Mouse (Mus musculus): Measurements from ENCODE around the gene Slc36a4. TPM values are rescaled to one million over a fixed set of nuclear protein-coding genes. Genes with fewer than 3 reads are reported as not detected.

Gene Slc36a4
- polyA plus RNA-seq, 1 experiment from 2014 or later = 6.0 TPM

DNA sequence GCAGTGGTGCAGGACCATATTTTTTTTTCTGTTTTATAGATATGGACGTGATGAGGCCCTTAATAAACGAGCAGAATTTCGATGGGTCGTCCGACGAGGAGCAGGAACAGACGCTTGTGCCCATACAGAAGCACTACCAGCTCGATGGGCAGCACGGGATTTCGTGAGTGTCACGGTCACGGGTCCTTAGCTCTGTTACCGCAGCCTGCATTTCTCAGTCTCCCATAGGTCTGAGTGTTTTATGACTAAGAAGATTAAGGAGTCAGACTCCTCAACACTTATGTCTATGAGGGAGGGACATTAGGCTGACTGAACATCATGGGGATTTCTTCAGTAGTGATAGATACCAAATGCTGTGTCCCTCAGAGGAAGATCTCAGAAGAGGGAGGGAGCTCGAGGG is 10.1 kb downstream of the Slc36a4 start:
- no peak for ATAC-seq
- Histone ChIP-seq H3K27ac (ENCODE audit: low read length) (no peak overlapping the region), H3K4me3 (ENCODE audit: low read length) (no peak overlapping the region), H3K36me3 (ENCODE audit: control insufficient read depth, insufficient read depth, low read length) (no peaks in the 10 kb centered on the region; the same call in 1 of the 2 replicates), H3K4me2 (ENCODE audit: low read depth, low read length) (no peak overlapping the region), H3K9ac (ENCODE audit: low read depth, low read length) (no peak overlapping the region), H3K4me1 (ENCODE audit: control insufficient read depth, insufficient read depth, low read length) (no peaks in the 10 kb centered on the region), H3K9me3 (ENCODE audit: control insufficient read depth, low read length) (no peaks in the 10 kb centered on the region), H3K27me3 (replicated peaks; ENCODE audit: control insufficient read depth, insufficient read depth, low read length) (no peaks in the 10 kb centered on the region)
- 88% methylated on average over 14 of the region's 14 CpGs for WGBS

- WGBS = 92% methylated on average over 8 of the region's 8 CpGs
Measured at GRCm38 (mm10) chr9:15720556-15720955, 11.0 kb downstream of the Slc36a4 start.

DNA sequence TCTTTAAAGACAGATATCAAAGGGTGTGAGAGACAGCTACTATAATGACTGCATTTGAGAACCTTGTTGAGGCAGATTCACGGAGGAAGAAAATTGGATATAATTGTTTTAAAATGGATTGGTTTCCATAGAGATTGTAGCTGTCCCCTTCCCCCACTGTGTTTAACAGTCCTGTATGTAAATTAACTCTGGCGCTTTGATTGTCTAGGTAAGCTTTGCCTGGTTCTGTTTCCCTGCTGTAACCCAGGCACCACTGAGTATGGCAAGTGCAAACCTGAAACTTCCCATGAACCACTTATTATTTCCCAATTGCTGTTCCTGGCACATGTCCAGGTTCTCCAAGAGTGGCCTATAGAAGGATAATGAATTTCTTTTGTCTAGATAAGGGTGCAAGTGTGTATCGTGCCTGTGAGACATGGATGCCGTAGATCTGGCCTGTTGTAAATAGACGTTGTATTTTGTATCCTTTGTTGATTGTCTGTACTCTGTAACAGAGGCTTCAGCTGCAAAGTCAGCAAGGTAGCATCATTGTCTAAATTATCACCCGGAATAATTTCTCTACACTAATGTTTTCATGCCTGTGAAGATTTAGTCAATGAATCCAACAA is 11.8 kb downstream of the Slc36a4 start:
- no peaks in the 10 kb centered on the region; the same call in 1 of the 2 replicates for H3K36me3 ChIP-seq (ENCODE audit: control insufficient read depth, insufficient read depth, low read length)
- no peaks in the 10 kb centered on the region for H3K27me3 ChIP-seq (replicated peaks; ENCODE audit: control insufficient read depth, insufficient read depth, low read length)
- no peak overlapping the region for H3K9ac ChIP-seq (ENCODE audit: low read depth, low read length)
- H3K9me3 ChIP-seq (ENCODE audit: control insufficient read depth, low read length) = no peaks in the 10 kb centered on the region
- 70% methylated on average over 6 of the region's 6 CpGs for WGBS
- no peak overlapping the region for H3K4me2 ChIP-seq (ENCODE audit: low read depth, low read length)
- H3K27ac ChIP-seq (ENCODE audit: low read length) = no peak overlapping the region
- no peak for ATAC-seq
- no peak overlapping the region for H3K4me3 ChIP-seq (ENCODE audit: low read length)
- no peaks in the 10 kb centered on the region for H3K4me1 ChIP-seq (ENCODE audit: control insufficient read depth, insufficient read depth, low read length)

More at GRCm38 (mm10) chr9:15720556-15720955, 11.0 kb downstream of the Slc36a4 start:
- Histone ChIP-seq H3K9ac (ENCODE audit: low read depth, low read length) (no peak overlapping the region), H3K9me3 (ENCODE audit: control insufficient read depth, low read length) (no peaks in the 10 kb centered on the region), H3K27ac (ENCODE audit: low read length) (no peak overlapping the region), H3K27me3 (replicated peaks; ENCODE audit: control insufficient read depth, insufficient read depth, low read length) (no peaks in the 10 kb centered on the region), H3K4me3 (ENCODE audit: low read length) (no peak overlapping the region), H3K36me3 (ENCODE audit: control insufficient read depth, insufficient read depth, low read length) (no peaks in the 10 kb centered on the region; the same call in 1 of the 2 replicates), H3K4me2 (ENCODE audit: low read depth, low read length) (no peak overlapping the region), H3K4me1 (ENCODE audit: control insufficient read depth, insufficient read depth, low read length) (no peaks in the 10 kb centered on the region)
- ATAC-seq = no peak

DNA sequence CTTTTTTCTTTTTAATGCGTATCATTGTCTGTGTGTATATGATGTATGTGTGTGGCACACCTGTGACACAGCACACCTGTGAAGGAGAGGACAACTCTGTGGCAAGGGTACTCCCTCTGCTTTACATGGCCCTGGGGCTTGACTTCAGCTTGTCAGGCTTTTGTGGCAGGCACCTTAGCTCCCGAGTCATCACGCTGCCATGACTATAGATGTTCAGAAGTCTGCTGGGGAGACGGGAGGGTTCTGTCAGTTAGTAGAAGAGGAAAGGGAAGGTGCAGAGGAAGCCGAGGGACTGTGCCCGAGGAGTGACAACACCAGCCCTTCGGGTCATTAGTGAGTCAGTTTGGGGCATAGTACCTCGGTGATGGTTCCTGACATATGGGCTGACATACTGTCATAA is 13.0 kb downstream of the Slc36a4 start:
- no peak for ATAC-seq
- no peak overlapping the region for H3K27ac ChIP-seq (ENCODE audit: low read length)
- no peaks in the 10 kb centered on the region; the same call in 1 of the 2 replicates for H3K36me3 ChIP-seq (ENCODE audit: control insufficient read depth, insufficient read depth, low read length)
- no peak overlapping the region for H3K4me3 ChIP-seq (ENCODE audit: low read length)
- no peak overlapping the region for H3K9ac ChIP-seq (ENCODE audit: low read depth, low read length)
- 88% methylated on average over 8 of the region's 8 CpGs for WGBS
- no peak overlapping the region for H3K4me2 ChIP-seq (ENCODE audit: low read depth, low read length)
- no peaks in the 10 kb centered on the region for H3K27me3 ChIP-seq (replicated peaks; ENCODE audit: control insufficient read depth, insufficient read depth, low read length)
- no peaks in the 10 kb centered on the region for H3K4me1 ChIP-seq (ENCODE audit: control insufficient read depth, insufficient read depth, low read length)
- H3K9me3 ChIP-seq (ENCODE audit: control insufficient read depth, low read length) = no peaks in the 10 kb centered on the region

GRCm38 (mm10) chr9:15727168-15727567 is 17.6 kb downstream of the Slc36a4 start:
- H3K27ac ChIP-seq (ENCODE audit: low read length) = no peak overlapping the region
- no peaks in the 10 kb centered on the region for H3K27me3 ChIP-seq (replicated peaks; ENCODE audit: control insufficient read depth, insufficient read depth, low read length)
- H3K9me3 ChIP-seq (ENCODE audit: control insufficient read depth, low read length) = no peaks in the 10 kb centered on the region
- H3K4me3 ChIP-seq (ENCODE audit: low read length) = no peak overlapping the region
- H3K4me1 ChIP-seq (ENCODE audit: control insufficient read depth, insufficient read depth, low read length) = no peaks in the 10 kb centered on the region
- H3K36me3 ChIP-seq (ENCODE audit: control insufficient read depth, insufficient read depth, low read length) = peaks cover 3% of the 10 kb centered on the region
- ATAC-seq = no peak
- H3K4me2 ChIP-seq (ENCODE audit: low read depth, low read length) = no peak overlapping the region
- no peak overlapping the region for H3K9ac ChIP-seq (ENCODE audit: low read depth, low read length)
- 95% methylated on average over 8 of the region's 8 CpGs for WGBS

DNA sequence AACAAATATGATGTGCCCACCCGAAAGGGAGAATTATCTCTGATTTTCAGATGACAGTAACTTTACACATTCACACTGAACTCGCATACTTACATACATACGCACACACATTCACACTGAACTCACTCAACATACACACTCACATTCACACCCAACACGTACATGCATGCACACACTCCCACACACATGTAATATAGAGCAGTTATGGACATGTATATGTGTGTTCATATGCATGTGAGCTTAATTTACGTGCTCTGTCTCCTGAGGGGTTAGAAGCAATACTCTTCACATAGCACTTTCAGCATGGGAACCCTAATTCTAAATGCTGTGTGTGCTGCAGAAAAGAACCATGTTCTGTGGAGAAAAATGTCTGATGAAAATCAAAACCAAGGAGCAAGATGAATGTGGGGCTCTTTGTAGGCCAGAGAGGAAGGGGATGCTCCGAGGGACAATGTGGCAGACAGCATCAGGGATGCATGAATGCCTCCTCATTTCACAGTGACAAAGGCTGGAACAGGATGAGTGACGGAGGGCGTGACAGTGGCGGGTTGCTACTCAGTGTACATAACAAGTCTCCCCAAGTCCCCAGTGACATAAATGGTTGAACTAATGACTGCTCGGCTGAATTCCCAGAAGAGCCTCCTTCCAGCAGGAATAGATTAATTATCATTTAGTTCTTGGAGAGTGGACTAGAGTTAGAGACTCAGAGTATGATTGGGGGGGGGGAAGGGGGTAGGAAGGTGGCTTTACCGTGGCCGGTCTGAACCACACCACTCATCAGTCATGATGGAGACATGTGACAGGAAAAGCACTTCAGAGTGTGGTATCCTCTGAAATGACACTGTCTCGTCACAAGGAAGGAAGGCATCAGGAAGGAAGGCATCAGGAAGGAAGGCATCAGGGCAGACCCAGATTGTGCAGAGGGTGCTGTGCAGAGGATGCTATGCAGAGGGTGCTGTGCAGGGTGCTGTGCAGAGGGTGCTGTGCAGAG is 22.5 kb downstream of the Slc36a4 start:
- 80% methylated on average over 13 of the region's 13 CpGs for WGBS
- Histone ChIP-seq H3K27me3 (replicated peaks; ENCODE audit: control insufficient read depth, insufficient read depth, low read length) (no peaks in the 10 kb centered on the region), H3K9me3 (ENCODE audit: control insufficient read depth, low read length) (no peaks in the 10 kb centered on the region), H3K4me1 (ENCODE audit: control insufficient read depth, insufficient read depth, low read length) (no peaks in the 10 kb centered on the region), H3K4me3 (ENCODE audit: low read length) (no peak overlapping the region), H3K27ac (ENCODE audit: low read length) (no peak overlapping the region), H3K9ac (ENCODE audit: low read depth, low read length) (no peak overlapping the region), H3K4me2 (ENCODE audit: low read depth, low read length) (no peak overlapping the region), H3K36me3 (ENCODE audit: control insufficient read depth, insufficient read depth, low read length) (peaks cover 3% of the 10 kb centered on the region; the same call in 1 of the 2 replicates)
- no peak for ATAC-seq

DNA sequence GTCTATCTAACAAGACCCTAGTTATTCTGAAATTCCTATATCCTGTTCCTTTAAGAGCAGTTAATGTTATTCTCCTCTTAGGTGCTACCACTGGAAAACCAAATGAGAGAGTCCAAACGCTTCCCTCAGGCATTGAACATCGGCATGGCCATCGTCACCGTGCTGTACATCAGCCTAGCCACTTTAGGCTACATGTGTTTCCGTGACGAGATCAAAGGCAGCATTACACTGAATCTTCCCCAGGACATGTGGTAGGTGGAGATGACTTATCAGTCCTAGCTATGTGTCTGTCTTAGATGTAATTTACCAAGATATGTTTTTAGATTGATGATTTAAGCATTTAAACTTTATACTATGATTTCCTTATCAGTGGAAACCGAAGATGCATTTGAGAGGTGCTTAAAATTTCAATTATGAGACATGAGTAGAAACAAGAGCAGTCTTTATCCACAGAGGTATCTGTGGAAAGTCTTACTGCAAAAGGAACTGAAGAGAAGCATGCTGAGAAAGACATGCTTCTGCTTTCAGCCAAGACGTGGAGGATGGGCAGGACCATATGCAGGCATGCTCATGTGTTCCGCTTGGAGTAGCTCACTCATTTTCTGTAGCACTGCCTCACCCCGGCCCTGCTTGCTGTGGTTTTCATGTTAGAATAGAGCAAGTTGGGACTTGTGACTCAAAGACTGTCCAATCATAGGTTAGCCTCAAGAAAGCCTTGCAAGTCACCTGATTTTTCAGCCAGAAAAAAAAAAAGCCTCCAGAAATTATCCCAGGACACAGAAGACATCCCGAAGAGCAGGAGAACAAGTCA is 24.7 kb downstream of the Slc36a4 start:
- Histone ChIP-seq H3K4me3 (ENCODE audit: low read length) (no peak overlapping the region), H3K4me1 (ENCODE audit: control insufficient read depth, insufficient read depth, low read length) (no peaks in the 10 kb centered on the region), H3K27me3 (replicated peaks; ENCODE audit: control insufficient read depth, insufficient read depth, low read length) (no peaks in the 10 kb centered on the region), H3K4me2 (ENCODE audit: low read depth, low read length) (no peak overlapping the region), H3K27ac (ENCODE audit: low read length) (no peak overlapping the region), H3K9ac (ENCODE audit: low read depth, low read length) (no peak overlapping the region), H3K36me3 (ENCODE audit: control insufficient read depth, insufficient read depth, low read length) (peaks cover 7% of the 10 kb centered on the region; the same call in 1 of the 2 replicates), H3K9me3 (ENCODE audit: control insufficient read depth, low read length) (no peaks in the 10 kb centered on the region)
- WGBS = 89% methylated on average over 11 of the region's 11 CpGs
- no peak for ATAC-seq

- Histone ChIP-seq H3K4me3 (ENCODE audit: low read length) (no peak overlapping the region), H3K36me3 (ENCODE audit: control insufficient read depth, insufficient read depth, low read length) (peaks cover 7% of the 10 kb centered on the region; the same call in 1 of the 2 replicates), H3K9me3 (ENCODE audit: control insufficient read depth, low read length) (no peaks in the 10 kb centered on the region), H3K9ac (ENCODE audit: low read depth, low read length) (no peak overlapping the region), H3K4me1 (ENCODE audit: control insufficient read depth, insufficient read depth, low read length) (no peaks in the 10 kb centered on the region), H3K27me3 (replicated peaks; ENCODE audit: control insufficient read depth, insufficient read depth, low read length) (no peaks in the 10 kb centered on the region), H3K4me2 (ENCODE audit: low read depth, low read length) (no peak overlapping the region), H3K27ac (ENCODE audit: low read length) (no peak overlapping the region)
- no peak for ATAC-seq
- 94% methylated on average over 6 of the region's 6 CpGs for WGBS
Measured at GRCm38 (mm10) chr9:15734867-15735131, 25.3 kb downstream of the Slc36a4 start.

DNA sequence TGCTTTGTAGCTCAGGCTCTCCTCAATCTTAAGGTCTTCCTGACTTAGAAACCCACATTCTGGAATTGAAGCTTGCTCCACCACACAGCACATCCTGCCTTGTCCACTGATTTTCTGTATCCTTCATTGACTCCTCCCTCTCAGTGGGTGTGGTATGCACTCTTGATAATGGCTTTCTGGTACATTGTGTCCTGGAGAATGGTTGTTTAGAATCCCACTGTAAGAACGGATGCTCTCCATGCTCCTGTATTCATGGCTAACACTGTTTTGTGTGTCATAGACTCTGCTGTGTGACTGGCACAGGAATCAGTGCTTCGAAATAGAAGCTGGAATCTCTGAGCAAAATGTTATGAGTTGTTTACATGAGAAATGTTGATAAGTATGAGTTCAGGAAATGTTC is 28.0 kb downstream of the Slc36a4 start:
- WGBS = 85% methylated on average over 2 of the region's 2 CpGs
- Histone ChIP-seq H3K27ac (ENCODE audit: low read length) (no peak overlapping the region), H3K4me3 (ENCODE audit: low read length) (no peak overlapping the region), H3K27me3 (replicated peaks; ENCODE audit: control insufficient read depth, insufficient read depth, low read length) (no peaks in the 10 kb centered on the region), H3K36me3 (ENCODE audit: control insufficient read depth, insufficient read depth, low read length) (peaks cover 7% of the 10 kb centered on the region; the same call in 1 of the 2 replicates), H3K9me3 (ENCODE audit: control insufficient read depth, low read length) (no peaks in the 10 kb centered on the region), H3K4me1 (ENCODE audit: control insufficient read depth, insufficient read depth, low read length) (no peaks in the 10 kb centered on the region), H3K9ac (ENCODE audit: low read depth, low read length) (no peak overlapping the region), H3K4me2 (ENCODE audit: low read depth, low read length) (no peak overlapping the region)
- no peak for ATAC-seq
